Mouse (Mus musculus): ENCODE measurements around the gene Kif1a. TPM values are rescaled to one million over a fixed set of nuclear protein-coding genes. Genes with fewer than 3 reads are reported as not detected.

Kif1a gene
- total and polyA plus RNA-seq, 3 experiments: not detected

DNA sequence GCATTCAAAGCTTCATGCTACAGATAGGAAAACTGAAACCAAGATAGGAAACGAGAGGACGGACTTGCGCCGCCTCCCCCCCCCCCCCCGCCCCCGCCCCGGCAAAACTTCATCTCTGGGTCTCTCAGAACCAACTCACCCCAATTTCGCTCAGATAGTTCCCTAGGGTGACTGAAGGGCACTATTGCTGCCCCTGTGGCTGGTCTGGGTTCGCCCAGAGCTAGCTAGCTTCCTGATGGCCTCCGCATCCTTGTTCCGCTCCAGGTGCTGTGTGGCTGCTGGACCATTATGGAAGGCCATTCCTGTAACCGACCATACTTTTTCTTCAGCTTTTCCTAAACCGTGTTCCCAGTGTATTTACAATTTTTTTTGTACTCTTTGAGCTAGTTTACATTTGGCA is 13.7 kb upstream of the Kif1a start:
- Histone ChIP-seq H3K27me3 (ENCODE audit: control insufficient read depth in 1 of 2, insufficient read depth in 2 of 2, low read length in 2 of 2) (no peaks in the 10 kb centered on the region), H3K9ac (ENCODE audit: control insufficient read depth, low read depth, low read length, poor library complexity, severe bottlenecking) (no peak overlapping the region), H3K79me2 (ENCODE audit: control insufficient read depth, insufficient read depth, low read length, poor library complexity) (no peaks in the 10 kb centered on the region), H3K27ac (ENCODE audit: control insufficient read depth, low read depth, low read length) (no peak overlapping the region), H3K36me3 (ENCODE audit: control insufficient read depth in 1 of 2, insufficient read depth in 2 of 2, low read length in 2 of 2) (no peaks in the 10 kb centered on the region), H3K9me3 (replicated peaks; ENCODE audit: insufficient read depth, low read length) (no peaks in the 10 kb centered on the region), H3K4me1 (ENCODE audit: control insufficient read depth in 1 of 2, insufficient read depth in 2 of 2, low read length in 2 of 2) (no peaks in the 10 kb centered on the region; a peak in 1 of 4 replicates), H3K4me3 (ENCODE audit: control insufficient read depth in 1 of 2, insufficient read depth in 1 of 2, low read depth in 2 of 2, low read length in 2 of 2) (no peak overlapping the region)
- TF ChIP-seq ETS1 (IDR thresholded peaks at IDR 0.05; ENCODE audit: low read depth, low read length) (no peak), E2F4 (IDR thresholded peaks at IDR 0.05; ENCODE audit: borderline replicate concordance, low read depth, low read length) (no peak), SMC3 (IDR thresholded peaks at IDR 0.05; ENCODE audit: low read depth, low read length) (no peak), RCOR1 (IDR thresholded peaks at IDR 0.05; ENCODE audit: low read depth, low read length) (no peak), POLR2AphosphoS2 (IDR thresholded peaks at IDR 0.05; ENCODE audit: low read length) (no peak)
- DNase-seq (ENCODE audit: low read depth, low spot score): no peak

DNA sequence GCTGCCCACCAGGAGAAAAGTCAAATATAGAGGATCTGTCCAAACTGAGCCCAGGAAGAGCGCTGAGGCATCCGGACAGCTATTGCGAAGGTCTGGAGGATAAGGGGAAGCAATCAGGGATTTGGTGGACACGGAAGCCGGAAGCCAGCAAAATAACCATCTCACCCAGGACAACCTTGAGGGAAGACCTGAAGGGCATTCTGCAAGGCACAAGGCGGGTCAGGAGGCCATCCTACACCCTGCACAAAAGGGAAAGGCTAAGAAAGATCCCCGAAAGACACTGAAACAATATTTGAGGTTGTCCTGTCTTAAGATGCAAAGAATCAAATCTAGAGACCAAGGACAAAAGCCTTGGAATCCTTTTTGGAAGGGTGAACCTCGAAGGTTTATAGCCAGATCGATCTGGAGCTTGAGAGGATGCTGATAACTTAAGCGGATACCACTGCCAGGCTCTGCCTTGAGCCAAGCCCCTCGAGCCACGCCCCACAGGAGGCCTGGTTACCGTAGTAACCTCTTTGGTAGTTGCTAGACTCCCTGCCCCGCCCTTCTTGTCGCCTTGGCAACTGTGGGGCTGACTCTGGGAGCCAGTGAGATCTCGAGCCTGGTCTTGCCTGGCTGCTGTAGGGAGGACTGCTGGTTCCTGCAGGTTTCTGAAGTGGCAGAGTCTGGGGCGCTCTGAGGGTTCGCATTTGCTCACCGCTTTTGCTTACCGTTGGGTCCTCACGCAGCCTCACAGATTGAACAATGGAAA is 13.1 kb upstream of the Kif1a start:
- no peaks in the 10 kb centered on the region for H3K27me3 ChIP-seq (ENCODE audit: control insufficient read depth in 1 of 2, insufficient read depth in 2 of 2, low read length in 2 of 2)

DNA sequence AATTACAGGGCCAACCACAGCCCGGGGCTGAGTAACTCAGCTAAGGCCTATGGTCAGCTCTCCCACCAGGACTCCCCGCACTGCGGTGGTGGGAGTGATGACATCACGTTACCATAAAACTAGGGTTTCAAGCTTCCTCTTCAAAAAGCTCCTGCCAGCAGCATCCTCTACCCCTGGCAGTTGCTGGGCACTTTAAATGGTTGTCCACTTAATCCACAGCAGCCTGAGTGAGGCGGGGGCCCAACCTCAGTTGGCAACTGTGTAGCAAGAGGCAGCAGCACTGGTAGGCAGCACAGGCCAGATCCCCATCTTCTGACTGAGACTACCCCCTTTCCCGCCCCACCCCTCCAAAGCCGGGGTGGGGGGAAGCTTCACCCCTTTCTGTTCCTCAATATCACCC is 949 bp upstream of the Kif1a start:
- no peaks in the 10 kb centered on the region for H3K9me3 ChIP-seq (replicated peaks; ENCODE audit: insufficient read depth, low read length)
- H3K4me1 ChIP-seq (ENCODE audit: control insufficient read depth in 1 of 2, insufficient read depth in 2 of 2, low read length in 2 of 2): no peaks in the 10 kb centered on the region
- no peaks in the 10 kb centered on the region for H3K27me3 ChIP-seq (ENCODE audit: control insufficient read depth in 1 of 2, insufficient read depth in 2 of 2, low read length in 2 of 2)
- no peak overlapping the region for H3K9ac ChIP-seq (ENCODE audit: control insufficient read depth, low read depth, low read length, poor library complexity, severe bottlenecking)
- no peak overlapping the region for H3K4me3 ChIP-seq (ENCODE audit: control insufficient read depth in 1 of 2, insufficient read depth in 1 of 2, low read depth in 2 of 2, low read length in 2 of 2)
- no peak for DNase-seq (ENCODE audit: low read depth, low spot score)
- no peaks in the 10 kb centered on the region for H3K79me2 ChIP-seq (ENCODE audit: control insufficient read depth, insufficient read depth, low read length, poor library complexity)
- TF ChIP-seq ETS1 (IDR thresholded peaks at IDR 0.05; ENCODE audit: low read depth, low read length): no peak
- no peak for TF ChIP-seq ZNF384 (IDR thresholded peaks at IDR 0.05; ENCODE audit: low read depth, low read length)
- TF ChIP-seq ZC3H11A (IDR thresholded peaks at IDR 0.05; ENCODE audit: low read depth, low read length): no peak
- no peak for TF ChIP-seq UBTF (IDR thresholded peaks at IDR 0.05; ENCODE audit: borderline replicate concordance, insufficient read depth, low read depth, low read length)
- TF ChIP-seq ELF1 (IDR thresholded peaks at IDR 0.05; ENCODE audit: low read depth, low read length): no peak
- TF ChIP-seq SMC3 (IDR thresholded peaks at IDR 0.05; ENCODE audit: low read depth, low read length): no peak
- TF ChIP-seq GATA1 (IDR thresholded peaks at IDR 0.05; ENCODE audit: low read depth, low read length): no peak
- H3K27ac ChIP-seq (ENCODE audit: control insufficient read depth, low read depth, low read length): no peak overlapping the region
- no peaks in the 10 kb centered on the region for H3K36me3 ChIP-seq (ENCODE audit: control insufficient read depth in 1 of 2, insufficient read depth in 2 of 2, low read length in 2 of 2)

More for the DNA sequence above, 13.1 kb upstream of the Kif1a start:
- DNase-seq (ENCODE audit: low read depth, low spot score): peak; percentile 24
- Histone ChIP-seq H3K4me1 (ENCODE audit: control insufficient read depth in 1 of 2, insufficient read depth in 2 of 2, low read length in 2 of 2) (no peaks in the 10 kb centered on the region; a peak in 1 of 4 replicates), H3K9me3 (replicated peaks; ENCODE audit: insufficient read depth, low read length) (no peaks in the 10 kb centered on the region), H3K36me3 (ENCODE audit: control insufficient read depth in 1 of 2, insufficient read depth in 2 of 2, low read length in 2 of 2) (no peaks in the 10 kb centered on the region), H3K9ac (ENCODE audit: control insufficient read depth, low read depth, low read length, poor library complexity, severe bottlenecking) (no peak overlapping the region), H3K4me3 (ENCODE audit: control insufficient read depth in 1 of 2, insufficient read depth in 1 of 2, low read depth in 2 of 2, low read length in 2 of 2) (no peak overlapping the region), H3K79me2 (ENCODE audit: control insufficient read depth, insufficient read depth, low read length, poor library complexity) (no peaks in the 10 kb centered on the region), H3K27ac (ENCODE audit: control insufficient read depth, low read depth, low read length) (no peak overlapping the region)
- TF ChIP-seq MXI1 (IDR thresholded peaks at IDR 0.05; ENCODE audit: low read depth, low read length): no peak
- TF ChIP-seq MYC (IDR thresholded peaks at IDR 0.05; ENCODE audit: low read depth, low read length): no peak
- no peak for TF ChIP-seq NRF1 (IDR thresholded peaks at IDR 0.05; ENCODE audit: insufficient read depth, low read depth, low read length, poor library complexity, severe bottlenecking)
- no peak for TF ChIP-seq ELF1 (IDR thresholded peaks at IDR 0.05; ENCODE audit: low read depth, low read length)
- TF ChIP-seq UBTF (IDR thresholded peaks at IDR 0.05; ENCODE audit: borderline replicate concordance, insufficient read depth, low read depth, low read length): no peak

All from MEL (cell line).